Comparison of ENCODE assay signal across 8 mouse cellular contexts in genomic region chr15:81802001-81802890, GRCm38 (mm10). TPM values are rescaled to one million over a fixed set of nuclear protein-coding genes. Genes with fewer than 3 reads are reported as not detected.
DNase-seq lines count a peak whose midpoint lies in the region; ATAC-seq and TF ChIP-seq lines count a peak whose summit lies in the region.

TSS of gene Tef (plus strand) at chr15:81802421.

- DNase-seq in A20 (ENCODE audit: low read depth, low spot score): peak; percentile 89
- peak; percentile 100 for DNase-seq in heart, adult 9 months (ENCODE audit: low spot score in 2 of 2)
- peak; percentile 62 to 76 for DNase-seq in monocyte, adult 2 months (ENCODE audit: low read depth in 1 of 2, low spot score in 2 of 2)
- peak; percentile 90 to 93 for DNase-seq in spleen, postnatal 36 days (ENCODE audit: low spot score in 2 of 2)

- peak within 1 kb of the TSS; percentile 52 for H3K4me2 ChIP-seq in kidney, embryonic 14.5 days (replicated peaks; ENCODE audit: low read depth, low read length)
- peak within 1 kb of the TSS; percentile 81 for H3K4me2 ChIP-seq in limb, embryonic 15.5 days

- peak within 1 kb of the TSS; percentile 42 for H3K9ac ChIP-seq in kidney, embryonic 14.5 days (ENCODE audit: low read depth, low read length)
- H3K9ac ChIP-seq in limb, embryonic 15.5 days: peak within 1 kb of the TSS; percentile 37

- TF ChIP-seq POLR2A in bone marrow macrophage, adult 2 months (IDR thresholded peaks at IDR 0.05; ENCODE audit: borderline replicate concordance, low read depth, low read length): no peak
- TF ChIP-seq POLR2A in embryonic fibroblast, embryonic 13.5 days (IDR thresholded peaks at IDR 0.05; ENCODE audit: low read depth, low read length): peak; percentile 52

- peak; percentile 97 for ATAC-seq in kidney, embryonic 14.5 days (ENCODE audit: low FRiP score, low TSS enrichment)
- ATAC-seq in limb, embryonic 15.5 days (ENCODE audit: insufficient number of reproducible peaks, low FRiP score, low TSS enrichment, low read depth): peak; percentile 96

- 26% methylated on average over 19 of the region's 19 CpGs for WGBS in kidney, embryonic 14.5 days
- WGBS in limb, embryonic 15.5 days: 16% methylated on average over 19 of the region's 19 CpGs

- H3K9me3 ChIP-seq in kidney, embryonic 14.5 days (ENCODE audit: control insufficient read depth, low read length): no peaks in the 10 kb centered on the region
- H3K9me3 ChIP-seq in limb, embryonic 15.5 days: no peaks in the 10 kb centered on the region

- no peaks in the 10 kb centered on the region for H3K27me3 ChIP-seq in kidney, embryonic 14.5 days (ENCODE audit: control insufficient read depth, insufficient read depth, low read length)
- H3K27me3 ChIP-seq in limb, embryonic 15.5 days: no peaks in the 10 kb centered on the region

- H3K4me1 ChIP-seq in bone marrow macrophage, adult 2 months (ENCODE audit: control insufficient read depth, insufficient read depth, low read length): peaks cover 9% of the 10 kb centered on the region
- H3K4me1 ChIP-seq in embryonic fibroblast, embryonic 13.5 days (ENCODE audit: control insufficient read depth, insufficient read depth, low read length): peaks cover 18% of the 10 kb centered on the region
- H3K4me1 ChIP-seq in kidney, embryonic 14.5 days (ENCODE audit: control insufficient read depth, insufficient read depth, low read length): peaks cover 40% of the 10 kb centered on the region
- peaks cover 52% of the 10 kb centered on the region for H3K4me1 ChIP-seq in limb, embryonic 15.5 days

- peak within 1 kb of the TSS; percentile 31 for H3K4me3 ChIP-seq in bone marrow macrophage, adult 2 months (ENCODE audit: insufficient read depth, low read length)
- H3K4me3 ChIP-seq in embryonic fibroblast, embryonic 13.5 days (ENCODE audit: insufficient read depth, low read length): peak within 1 kb of the TSS; percentile 0; the same call in 1 of the 2 replicates
- peak within 1 kb of the TSS; percentile 34 for H3K4me3 ChIP-seq in kidney, embryonic 14.5 days (ENCODE audit: low read length)
- H3K4me3 ChIP-seq in limb, embryonic 15.5 days: peak within 1 kb of the TSS; percentile 46

- no peak for TF ChIP-seq CTCF in bone marrow macrophage, adult 2 months (IDR thresholded peaks at IDR 0.05; ENCODE audit: low read depth, low read length)
- TF ChIP-seq CTCF in embryonic fibroblast, embryonic 13.5 days (IDR thresholded peaks at IDR 0.05; ENCODE audit: borderline replicate concordance, insufficient read depth, low read length): no peak

- no peaks in the 10 kb centered on the region for H3K36me3 ChIP-seq in kidney, embryonic 14.5 days (ENCODE audit: control insufficient read depth, insufficient read depth, low read length)
- 0 out of 2 replicates have a peak, but pooled peaks cover 4% of the 10 kb centered on the region for H3K36me3 ChIP-seq in limb, embryonic 15.5 days

- H3K27ac ChIP-seq in bone marrow macrophage, adult 2 months (ENCODE audit: insufficient read depth, low read depth, low read length): no peak within 1 kb of the TSS
- no peak within 1 kb of the TSS for H3K27ac ChIP-seq in embryonic fibroblast, embryonic 13.5 days (ENCODE audit: insufficient read depth, low read length)
- H3K27ac ChIP-seq in kidney, embryonic 14.5 days (ENCODE audit: low read depth, low read length): peak within 1 kb of the TSS; percentile 63; the same call in 1 of the 2 replicates
- peak within 1 kb of the TSS; percentile 88 for H3K27ac ChIP-seq in limb, embryonic 15.5 days

RNA-seq across cellular contexts. Expression of gene Tef, which starts in this region (rescaled TPM):
- 69.3 and 74.1 TPM in 2 replicates for polyA plus RNA-seq in bone marrow macrophage, adult 2 months (2012; ENCODE audit: insufficient read depth, insufficient read length, missing spikeins)
- 37.4 and 43.1 TPM in 2 replicates for polyA plus RNA-seq in embryonic fibroblast, embryonic 13.5 days (2011; ENCODE audit: insufficient read length, low read depth, missing spikeins)
- 16.1 and 19.2 TPM in 2 replicates for polyA plus RNA-seq in kidney, embryonic 14.5 days (2014; fragmentation: Nextera tagmentation; extraction: Ambion mirVana)
- polyA plus RNA-seq in limb, embryonic 15.5 days (2015; fragmentation: Nextera tagmentation; extraction: Ambion mirVana): 28.9 and 30.7 TPM in 2 replicates

Comparison
In these comparisons a context has a peak if more than half of its experiments do, and no peak if none do; other contexts are left out.
1. H3K27ac ChIP-seq: peak in kidney, embryonic 14.5 days (single experiment) and limb, embryonic 15.5 days (single experiment); none in bone marrow macrophage, adult 2 months (single experiment) and embryonic fibroblast, embryonic 13.5 days (single experiment).
2. Peak in every context shown above with its lines, with median percentiles within 50 percentile points of each other: DNase-seq and H3K4me3 ChIP-seq.